Mouse (Mus musculus): Measurements from ENCODE around the gene Grm5.

Gene Grm5

DNA sequence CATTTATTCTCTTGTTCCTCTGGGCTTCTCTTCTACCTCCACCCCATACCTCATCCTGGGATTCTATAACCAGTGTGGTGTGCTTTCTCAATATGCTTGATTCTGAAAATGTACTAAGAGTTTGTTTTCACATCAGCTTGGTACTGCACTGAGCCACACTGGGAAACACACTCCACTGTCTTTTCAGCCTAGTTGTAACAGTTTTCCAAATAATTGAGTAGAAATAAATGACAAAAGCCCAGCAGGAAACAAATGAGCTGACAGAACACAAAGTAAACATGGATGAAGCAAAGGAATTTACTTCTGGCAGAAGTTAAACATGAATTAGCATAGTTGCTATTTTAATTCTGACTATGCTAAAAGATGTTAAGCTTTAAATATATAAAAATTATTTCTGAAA is 262.1 kb downstream of the Grm5 start:
- no peak for DNase-seq (ENCODE audit: low spot score)

DNA sequence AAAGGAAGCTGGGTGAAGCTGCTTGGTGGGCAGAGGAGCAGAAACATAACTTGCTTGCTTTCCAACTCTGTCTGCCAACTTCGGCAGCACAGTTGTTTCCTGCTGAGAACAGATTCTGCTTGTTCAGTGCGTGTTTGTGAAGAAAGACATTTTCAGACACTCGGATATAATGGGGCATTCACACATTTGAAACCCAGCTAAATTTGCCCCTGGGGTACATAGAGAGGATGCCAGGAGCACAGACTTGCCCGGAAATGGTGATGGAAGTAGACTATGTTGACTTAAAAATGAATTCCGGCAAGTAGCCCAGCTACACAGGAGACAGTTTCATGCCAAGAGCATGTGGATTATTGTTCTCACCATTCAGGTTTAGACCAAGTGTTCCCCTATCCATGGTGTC is 342.0 kb downstream of the Grm5 start:
- no peak for DNase-seq (ENCODE audit: low spot score)

DNA sequence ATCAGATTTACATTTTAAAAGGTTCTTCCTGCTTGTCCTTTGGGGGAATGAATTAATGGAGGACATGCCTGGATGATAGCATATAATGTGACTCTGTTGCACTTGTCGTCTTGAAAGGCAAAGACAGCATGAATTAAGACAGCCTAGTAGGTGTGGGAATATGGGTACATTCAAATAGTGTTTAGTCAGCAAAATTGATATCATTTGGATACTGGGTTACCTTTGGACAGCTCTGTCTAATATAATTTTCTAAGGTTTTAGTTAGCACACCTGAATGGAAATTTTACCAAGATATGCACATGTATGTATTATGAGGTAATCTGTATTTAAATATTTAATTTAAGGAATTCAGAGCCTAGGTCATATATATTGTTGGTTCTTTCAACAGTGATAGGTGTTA is 353.4 kb downstream of the Grm5 start:
- DNase-seq (ENCODE audit: low spot score) = no peak

DNA sequence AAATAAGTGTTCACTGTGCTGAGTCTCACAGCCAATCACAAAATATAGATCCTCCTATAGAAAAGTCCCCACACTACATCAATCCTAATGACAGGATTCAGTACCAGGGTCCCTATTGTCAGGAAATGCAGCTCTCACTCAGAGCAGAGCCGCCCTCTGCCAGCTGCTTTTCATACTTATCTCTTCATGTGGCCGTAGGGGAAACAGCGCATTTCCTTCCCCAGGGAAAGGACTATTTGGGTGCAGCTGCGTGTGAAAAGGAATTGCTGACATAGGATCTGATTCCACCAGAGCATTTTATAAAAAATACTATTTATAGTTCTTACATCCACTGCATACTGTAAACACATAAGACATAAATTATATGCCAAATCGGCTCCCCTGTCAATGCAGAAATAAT is 354.3 kb downstream of the Grm5 start:
- no peak for DNase-seq (ENCODE audit: low spot score)

DNA sequence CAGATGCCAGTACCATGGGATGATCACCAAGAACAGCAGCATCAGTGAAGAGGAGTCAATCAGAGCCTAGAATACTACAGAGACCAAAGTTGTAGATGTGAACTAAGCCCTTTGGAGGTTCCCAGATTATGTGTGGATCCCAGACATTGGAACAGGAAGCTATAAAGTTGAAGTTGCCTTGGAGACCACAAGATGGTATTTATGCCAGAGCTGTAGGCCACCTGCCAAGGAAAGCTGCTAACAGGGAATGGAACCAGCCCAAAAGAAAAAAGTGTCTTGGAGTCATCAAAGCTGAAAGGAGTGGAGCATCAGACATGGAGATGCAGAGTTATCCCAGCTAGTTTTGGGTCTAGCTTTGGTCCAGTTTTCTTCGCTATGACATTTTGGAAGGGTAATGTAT is 366.2 kb downstream of the Grm5 start:
- no peak for DNase-seq (ENCODE audit: low spot score)

DNA sequence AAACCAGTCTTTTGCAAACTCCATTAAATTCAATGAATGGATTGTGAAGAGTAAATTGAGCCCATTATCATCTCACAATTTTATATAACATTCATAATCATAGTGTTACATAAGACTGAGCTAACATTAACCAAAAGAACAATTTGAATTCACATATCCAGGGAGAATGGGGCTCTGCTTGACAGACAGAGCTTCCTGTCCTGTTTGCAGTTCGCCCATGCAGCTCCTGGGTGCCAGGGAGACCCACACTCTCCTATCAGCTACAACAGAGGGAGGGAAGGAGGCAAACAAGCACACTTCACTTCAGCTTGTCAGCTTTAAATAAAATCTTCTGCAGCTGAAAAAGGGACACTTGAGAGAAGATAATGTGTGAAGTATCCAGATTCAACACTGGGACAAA is 389.2 kb downstream of the Grm5 start:
- DNase-seq (ENCODE audit: low spot score) = no peak

DNA sequence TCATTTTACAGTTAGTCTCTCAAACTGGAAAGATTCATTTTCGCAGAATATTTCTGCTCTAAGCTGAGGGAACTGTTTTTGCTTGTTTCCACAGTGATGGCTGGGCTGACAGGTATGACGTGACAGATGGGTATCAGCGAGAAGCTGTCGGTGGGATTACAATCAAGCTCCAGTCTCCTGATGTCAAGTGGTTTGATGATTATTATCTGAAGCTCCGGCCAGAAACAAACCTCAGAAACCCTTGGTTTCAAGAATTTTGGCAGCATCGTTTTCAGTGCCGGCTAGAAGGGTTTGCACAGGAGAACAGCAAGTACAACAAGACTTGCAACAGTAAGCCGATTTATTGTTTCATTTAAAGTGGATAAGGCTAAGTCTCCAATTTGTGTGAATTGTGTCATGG is 391.1 kb downstream of the Grm5 start:
- no peak for DNase-seq (ENCODE audit: low spot score)

DNA sequence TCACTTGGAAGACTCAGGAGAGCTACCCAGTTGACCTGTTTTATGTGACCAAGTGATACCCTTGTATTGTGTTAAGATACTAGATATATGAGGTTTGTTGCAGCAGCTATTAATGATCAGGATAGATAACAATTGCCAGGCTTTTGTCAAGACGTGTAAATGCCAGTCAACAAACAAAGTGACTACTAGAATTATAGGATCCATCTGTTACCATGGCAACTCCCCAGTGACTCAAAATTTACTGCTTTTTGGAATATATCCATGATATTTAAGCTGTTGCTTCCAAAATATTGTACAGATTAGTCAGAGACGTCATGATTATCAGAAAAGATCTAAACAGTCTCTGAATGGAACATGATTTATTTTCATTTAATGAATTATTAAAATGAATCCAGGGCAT is 399.5 kb downstream of the Grm5 start:
- no peak for DNase-seq (ENCODE audit: low spot score)

DNA sequence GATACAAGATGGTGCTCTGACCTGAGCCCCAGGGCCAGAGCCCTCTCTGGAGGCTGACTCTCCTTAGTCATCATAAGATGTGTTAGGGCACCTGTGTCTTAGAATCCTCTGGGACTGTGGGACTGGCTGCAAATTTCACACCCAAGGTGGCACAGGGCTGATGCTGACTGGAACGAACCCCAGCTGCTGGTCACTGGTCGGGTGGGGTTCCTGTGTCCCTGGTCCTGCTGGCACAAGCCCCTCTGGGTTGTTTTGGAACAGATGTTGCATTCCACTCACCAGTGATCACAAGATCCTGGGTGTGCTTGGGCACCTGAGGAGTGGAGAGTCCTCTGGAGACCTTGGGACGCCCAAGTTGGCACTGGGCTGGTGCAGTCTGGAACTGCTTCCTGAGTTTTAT is 430.5 kb downstream of the Grm5 start:
- no peak for DNase-seq (ENCODE audit: low spot score)

DNA sequence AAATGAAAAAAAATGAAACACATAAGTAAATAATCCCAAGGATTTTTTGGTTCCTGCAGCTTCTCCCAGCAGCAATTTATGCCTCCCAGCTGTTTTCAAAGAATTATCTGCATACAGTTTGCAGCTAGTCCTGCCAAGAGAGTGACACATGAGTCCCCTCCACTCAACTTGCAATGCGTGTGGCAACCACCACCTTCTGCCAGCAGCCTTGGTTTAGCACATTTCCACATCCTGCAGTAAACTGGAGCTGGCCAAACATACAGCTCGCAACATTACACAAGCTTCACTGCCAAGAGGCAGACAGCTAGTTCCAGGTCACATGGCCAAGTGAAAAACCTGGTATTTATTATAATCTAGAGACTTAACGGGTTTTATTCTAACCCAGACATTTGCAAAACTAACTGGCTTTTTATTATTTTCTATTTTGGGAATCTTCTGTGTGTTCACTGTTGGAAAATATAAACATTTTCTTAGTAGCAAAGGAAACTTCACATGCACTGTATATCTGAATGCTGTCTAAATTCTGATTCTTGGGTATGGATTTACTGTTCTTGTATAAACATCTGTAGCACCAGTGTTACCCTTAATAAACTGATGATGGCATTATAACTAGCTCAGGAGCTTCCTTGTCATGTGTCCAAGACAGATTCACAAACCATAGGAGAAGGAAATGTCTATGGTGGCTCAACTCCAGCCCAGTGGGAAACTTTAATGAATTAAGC is 443.6 kb downstream of the Grm5 start:
- no peak for DNase-seq (ENCODE audit: low spot score)

DNA sequence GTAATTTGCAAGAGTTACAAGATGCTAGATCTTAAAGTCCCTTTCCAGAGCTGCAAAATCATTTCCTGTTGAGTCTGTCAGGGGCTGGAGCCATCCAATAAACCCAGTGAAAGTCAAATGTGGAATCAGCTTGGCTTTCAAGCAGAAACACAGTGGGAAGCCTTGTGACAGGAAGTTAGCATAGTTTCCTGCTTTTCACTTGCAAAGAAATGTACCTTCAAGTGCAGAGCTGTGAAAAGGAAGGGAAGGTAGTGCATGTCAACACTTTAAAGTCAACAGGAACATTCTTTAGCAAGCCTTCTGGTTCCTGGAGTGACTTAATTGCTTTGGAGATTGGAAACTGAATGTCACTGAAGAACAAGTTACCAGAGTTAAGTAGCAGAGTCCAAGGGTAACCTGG is 463.4 kb downstream of the Grm5 start:
- no peak for DNase-seq (ENCODE audit: low spot score)

DNA sequence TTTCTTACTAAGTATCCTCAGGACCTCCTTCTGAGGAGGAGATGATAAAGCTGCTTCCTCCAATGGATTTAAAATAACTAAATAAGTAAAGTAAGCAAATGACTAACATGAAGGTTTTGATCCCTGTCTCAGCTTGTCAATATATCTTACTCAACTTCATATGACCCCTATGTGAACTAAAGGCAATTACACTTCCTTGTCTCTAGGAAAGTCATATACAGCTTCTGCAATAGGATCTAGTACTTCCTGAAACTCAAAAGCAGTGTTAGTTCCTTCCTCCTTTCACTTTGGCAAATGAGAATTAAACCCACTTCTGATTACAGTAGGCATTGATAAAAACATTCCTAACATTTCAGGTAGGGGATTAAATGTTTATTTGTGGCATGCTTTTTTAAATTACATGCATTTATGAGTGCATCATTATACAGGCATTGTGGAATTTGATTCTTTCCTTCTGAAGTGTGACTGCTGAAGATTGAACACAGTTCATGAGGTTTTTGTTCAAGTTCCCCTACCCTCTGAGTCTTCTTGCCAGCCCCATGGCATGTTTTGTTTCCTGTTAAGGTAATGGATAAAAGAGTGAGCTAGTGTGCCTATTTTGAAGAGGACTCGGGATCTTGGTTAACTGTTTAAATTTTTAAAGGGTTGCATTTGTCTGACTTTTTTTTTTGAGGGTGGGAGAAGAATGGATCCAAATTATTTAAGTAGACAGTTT is 470.4 kb downstream of the Grm5 start:
- no peak for DNase-seq (ENCODE audit: low spot score)

DNA sequence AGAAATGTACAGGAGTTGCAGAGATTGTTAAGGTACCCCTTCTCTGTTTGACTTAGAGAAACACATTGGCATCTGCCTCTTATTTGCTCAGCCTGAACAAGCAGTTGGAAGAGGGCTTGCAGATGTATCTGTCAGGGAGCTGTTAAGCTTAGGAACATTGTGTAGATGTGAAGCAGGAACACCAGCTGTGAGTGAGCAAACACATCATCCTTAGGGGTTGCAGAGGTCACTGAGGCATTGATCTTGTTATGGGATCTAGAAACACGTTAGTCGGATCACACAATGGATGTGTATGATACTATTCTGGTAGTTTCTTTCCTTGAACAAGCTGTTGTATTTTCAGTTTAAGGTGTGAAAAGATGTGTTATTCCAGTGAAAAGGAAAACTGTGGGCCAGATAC is 472.5 kb downstream of the Grm5 start:
- DNase-seq (ENCODE audit: low spot score) = no peak

DNA sequence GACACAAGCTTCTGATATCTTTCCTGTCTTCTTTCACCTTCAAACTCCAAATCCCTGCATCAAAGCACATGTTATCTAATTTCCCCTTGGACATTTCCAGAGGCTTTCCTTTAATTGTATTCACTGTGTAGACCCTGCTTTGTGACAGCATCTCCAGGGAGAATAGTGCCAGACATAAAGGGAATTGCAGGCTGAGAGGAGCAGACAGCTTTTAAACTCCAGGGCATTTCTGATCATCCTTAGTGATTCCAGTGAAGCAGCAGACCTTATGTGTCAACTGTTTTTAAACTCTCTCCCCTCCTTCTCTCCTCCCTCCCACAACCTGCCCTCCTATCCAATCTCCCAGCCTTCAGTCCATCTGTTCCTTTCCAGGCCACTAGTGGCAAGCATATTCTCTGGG is 507.1 kb downstream of the Grm5 start:
- DNase-seq (ENCODE audit: low spot score) = no peak

DNA sequence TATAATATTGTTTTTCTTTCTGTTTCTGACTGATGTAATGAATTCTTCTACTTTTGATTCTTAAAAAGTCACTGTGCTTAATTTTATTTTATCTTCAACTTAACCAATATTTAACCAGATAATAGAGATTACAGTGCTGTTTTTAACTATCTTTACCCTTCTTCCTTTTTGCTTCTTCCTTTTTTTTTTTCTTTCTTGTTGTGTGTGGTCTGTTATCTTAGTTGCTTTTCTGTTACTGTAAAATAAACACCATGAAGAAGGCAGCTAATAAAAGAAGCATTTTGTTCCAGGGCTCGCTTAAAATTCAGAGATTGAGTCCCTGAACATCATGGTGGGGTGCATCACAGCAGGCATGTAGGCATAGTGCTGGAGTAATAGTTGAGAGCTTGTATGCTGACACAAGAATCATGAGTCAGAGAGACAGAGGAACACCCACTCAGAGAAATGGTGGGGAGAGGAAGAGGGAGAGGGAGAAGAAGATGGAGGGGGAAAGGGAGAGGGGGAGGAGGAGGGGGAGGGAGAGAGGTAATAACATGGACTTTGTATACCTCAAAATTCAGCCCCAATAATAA is 512.7 kb downstream of the Grm5 start:
- DNase-seq (ENCODE audit: low spot score) = no peak

DNA sequence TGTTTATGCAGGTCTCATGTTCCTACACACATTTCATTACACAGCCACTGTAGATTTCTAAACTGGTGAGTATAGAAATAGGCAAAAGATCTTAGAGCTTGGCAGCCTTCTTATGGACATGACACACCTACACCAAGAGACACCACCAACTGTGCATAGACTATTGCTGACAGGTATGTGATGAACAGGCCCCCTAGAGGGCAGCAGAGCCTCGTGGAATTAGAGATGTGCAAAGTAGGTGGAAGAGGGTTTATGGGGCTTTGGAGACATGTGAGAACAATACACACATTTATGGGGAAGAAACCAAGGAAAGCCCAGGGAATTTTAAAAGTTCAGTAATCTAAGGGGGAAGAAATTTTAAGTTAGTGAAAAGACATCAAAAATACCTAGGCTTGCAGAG is 513.7 kb downstream of the Grm5 start:
- peak; percentile 18 for DNase-seq (ENCODE audit: low spot score)

DNA sequence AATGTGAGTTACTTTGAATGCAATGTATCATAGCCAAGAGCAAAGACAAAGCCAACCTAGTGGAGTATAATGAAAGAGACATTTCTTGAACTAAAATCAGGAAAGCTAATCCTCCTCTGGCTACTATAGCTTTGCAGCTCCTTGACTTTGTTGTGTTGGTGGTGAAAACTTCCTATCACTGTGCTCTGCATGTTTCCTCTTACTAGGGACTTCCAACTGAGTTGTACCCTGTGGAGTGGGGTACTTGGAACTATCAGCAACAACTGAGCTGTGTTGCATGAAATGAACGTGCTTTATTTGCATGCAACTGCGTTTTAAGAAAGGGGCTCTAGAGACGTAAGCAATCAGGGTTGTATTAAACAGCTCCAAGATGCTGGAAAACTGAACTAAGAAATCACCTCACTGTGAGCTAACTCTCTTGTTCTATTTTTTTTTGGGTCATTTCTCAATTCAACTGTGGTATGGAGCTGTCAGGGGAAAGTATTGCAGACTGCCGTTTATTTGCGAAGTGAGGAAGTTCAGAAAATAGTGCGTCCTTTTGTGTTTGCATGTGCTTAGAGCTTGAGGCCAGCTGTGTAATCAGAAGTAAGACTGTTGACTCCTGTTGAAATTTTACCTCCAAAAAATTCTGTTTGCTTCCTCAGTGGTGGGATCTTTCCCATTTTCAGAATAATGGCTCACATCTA is 532.9 kb downstream of the Grm5 start:
- DNase-seq (ENCODE audit: low spot score) = no peak

DNA sequence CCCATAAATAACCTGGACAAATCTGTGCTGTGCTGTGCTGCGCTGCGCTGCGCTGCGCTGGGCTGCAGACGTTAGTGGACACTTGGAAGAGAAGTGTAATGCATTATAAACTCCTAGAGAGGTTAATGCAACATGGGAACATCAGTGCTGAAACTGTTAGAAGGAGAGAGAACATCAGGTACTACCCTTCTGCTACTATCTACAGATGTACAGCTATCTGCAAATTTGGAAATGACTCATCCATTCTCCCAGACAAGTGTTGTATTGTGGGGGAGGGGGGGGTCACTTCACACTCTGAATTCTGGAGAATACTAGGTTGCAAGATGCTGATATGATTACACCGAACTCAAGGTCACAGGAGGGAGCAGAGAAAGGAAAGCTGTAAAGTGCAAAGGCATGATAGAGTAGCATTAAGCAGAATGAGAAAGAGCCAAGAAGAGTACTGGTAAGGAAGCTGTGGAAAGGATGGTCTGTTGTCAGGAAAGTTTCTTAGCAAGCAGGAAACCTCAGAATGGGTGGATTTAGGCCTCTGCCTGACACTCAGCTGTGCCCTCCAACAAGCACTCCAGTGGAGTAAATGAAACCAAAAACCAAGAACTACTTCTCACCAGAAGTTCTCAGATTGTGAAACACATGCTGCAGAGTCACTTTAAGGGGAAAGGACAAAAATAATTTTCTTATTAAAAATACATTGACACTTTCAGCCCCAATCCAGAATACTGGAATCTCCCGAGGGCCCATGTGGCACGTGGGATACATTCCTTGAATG is 544.3 kb downstream of the Grm5 start:
- DNase-seq (ENCODE audit: low spot score) = no peak

DNA sequence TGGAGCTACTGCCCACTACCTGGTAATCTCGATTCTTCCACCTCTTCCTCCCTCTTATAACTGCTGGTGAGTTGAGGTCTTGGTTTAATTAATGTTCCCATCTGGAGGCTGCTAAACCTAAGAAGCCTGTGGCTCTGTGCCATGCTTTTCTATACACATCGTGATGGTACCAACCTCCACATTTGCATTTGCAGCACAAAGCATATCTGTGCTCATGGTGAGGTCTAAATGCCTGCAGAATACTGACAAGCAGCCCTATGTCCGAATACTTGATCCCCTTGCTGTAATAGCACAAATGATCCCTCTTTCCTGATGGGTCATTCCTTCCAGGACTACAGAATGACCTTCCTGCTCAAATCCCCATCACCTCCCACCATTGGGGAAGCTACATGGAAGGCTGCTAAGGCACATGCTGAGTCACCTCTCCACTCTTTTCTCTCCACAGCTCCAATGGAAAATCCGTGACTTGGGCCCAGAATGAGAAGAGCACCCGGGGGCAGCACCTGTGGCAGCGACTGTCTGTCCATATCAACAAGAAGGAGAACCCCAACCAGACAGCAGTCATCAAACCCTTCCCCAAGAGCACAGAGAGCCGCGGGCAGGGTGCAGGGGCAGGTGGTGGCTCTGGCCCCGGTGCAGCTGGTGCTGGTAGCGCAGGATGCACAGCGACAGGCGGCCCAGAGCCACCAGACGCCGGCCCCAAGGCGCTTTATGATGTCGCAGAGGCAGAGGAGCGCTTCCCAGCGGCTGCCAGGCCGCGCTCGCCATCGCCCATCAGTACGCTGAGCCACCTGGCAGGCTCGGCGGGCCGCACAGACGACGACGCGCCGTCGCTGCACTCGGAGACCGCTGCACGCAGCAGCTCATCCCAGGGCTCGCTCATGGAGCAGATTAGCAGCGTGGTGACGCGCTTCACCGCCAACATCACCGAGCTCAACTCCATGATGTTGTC is 545.8 kb downstream of the Grm5 start:
- no peak for DNase-seq (ENCODE audit: low spot score)

DNA sequence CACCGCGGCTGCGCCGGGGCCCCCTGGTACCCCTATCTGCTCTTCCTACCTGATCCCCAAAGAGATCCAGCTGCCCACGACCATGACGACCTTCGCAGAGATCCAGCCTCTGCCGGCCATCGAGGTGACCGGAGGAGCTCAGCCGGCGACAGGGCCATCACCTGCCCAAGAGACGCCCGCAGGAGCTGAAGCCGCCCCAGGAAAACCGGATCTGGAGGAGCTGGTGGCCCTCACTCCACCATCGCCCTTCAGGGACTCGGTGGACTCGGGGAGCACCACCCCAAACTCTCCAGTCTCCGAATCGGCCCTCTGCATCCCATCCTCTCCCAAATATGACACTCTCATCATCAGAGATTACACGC is 546.5 kb downstream of the Grm5 start:
- no peak for DNase-seq (ENCODE audit: low spot score)

DNA sequence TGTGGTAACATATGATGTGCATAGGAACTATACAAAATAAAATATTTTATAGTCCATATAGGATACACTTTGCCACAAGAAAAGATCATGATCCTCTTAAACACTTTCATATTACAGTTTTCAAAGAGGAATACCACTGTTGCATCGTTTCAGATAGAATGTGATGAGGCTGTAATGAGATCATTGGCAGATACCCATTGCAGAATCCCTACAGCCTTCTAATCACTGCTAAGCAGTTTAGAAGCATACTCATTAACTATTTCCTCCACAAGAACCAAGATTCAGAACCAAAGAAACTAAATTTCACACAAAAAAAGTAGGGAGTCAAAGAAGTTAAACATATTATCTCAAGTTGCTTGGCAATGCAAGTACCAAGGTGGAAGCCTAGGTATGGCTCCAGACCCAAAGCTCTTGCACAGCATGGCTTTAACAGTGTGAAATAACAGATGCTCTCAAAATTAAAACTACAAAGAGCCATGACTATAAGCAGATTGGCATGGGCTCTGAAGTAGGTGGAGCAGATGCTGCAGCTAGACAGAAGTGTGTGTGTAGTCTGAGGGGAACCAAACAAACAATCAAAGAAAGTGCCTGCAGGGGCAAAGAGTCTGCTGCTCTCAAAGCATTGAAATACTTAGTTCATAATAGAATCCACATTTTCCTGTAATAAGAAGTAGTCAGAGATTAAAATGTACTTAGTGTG is 575.7 kb downstream of the Grm5 start:
- no peak for DNase-seq (ENCODE audit: low spot score)
